Mouse (Mus musculus): Measurements from ENCODE around the gene Ahdc1. TPM values are rescaled to one million over a fixed set of nuclear protein-coding genes. Genes with fewer than 3 reads are reported as not detected.

The Ahdc1 gene
- total RNA-seq, 1 experiment from 2014 or later: 9.1 TPM

GRCm38 (mm10) chr4:133047353-133048105 is 36.5 kb downstream of the Ahdc1 start:
- no peak for ATAC-seq (ENCODE audit: extremely low read depth, insufficient number of reproducible peaks, low FRiP score, poor library complexity, severe bottlenecking)

- no peak for ATAC-seq (ENCODE audit: extremely low read depth, insufficient number of reproducible peaks, low FRiP score, poor library complexity, severe bottlenecking)
Measured at GRCm38 (mm10) chr4:133049071-133049920, 38.2 kb downstream of the Ahdc1 start.

GRCm38 (mm10) chr4:133050196-133050836 is 39.3 kb downstream of the Ahdc1 start:
- ATAC-seq (ENCODE audit: extremely low read depth, insufficient number of reproducible peaks, low FRiP score, poor library complexity, severe bottlenecking): peak; percentile 2; the same call in 1 of the 2 replicates

GRCm38 (mm10) chr4:133050837-133051549 is 39.9 kb downstream of the Ahdc1 start:
- peak; percentile 29; the same call in 1 of the 2 replicates for ATAC-seq (ENCODE audit: extremely low read depth, insufficient number of reproducible peaks, low FRiP score, poor library complexity, severe bottlenecking)

- ATAC-seq (ENCODE audit: extremely low read depth, insufficient number of reproducible peaks, low FRiP score, poor library complexity, severe bottlenecking): no peak
Measured at GRCm38 (mm10) chr4:133051550-133051865, 40.4 kb downstream of the Ahdc1 start.

- no peak for ATAC-seq (ENCODE audit: extremely low read depth, insufficient number of reproducible peaks, low FRiP score, poor library complexity, severe bottlenecking)
Measured at GRCm38 (mm10) chr4:133052029-133052745, 41.1 kb downstream of the Ahdc1 start.

GRCm38 (mm10) chr4:133052995-133053572 is 42.0 kb downstream of the Ahdc1 start:
- ATAC-seq (ENCODE audit: extremely low read depth, insufficient number of reproducible peaks, low FRiP score, poor library complexity, severe bottlenecking): no peak

- no peak for ATAC-seq (ENCODE audit: extremely low read depth, insufficient number of reproducible peaks, low FRiP score, poor library complexity, severe bottlenecking)
Measured at GRCm38 (mm10) chr4:133054530-133054929, 43.5 kb downstream of the Ahdc1 start.

- ATAC-seq (ENCODE audit: extremely low read depth, insufficient number of reproducible peaks, low FRiP score, poor library complexity, severe bottlenecking): no peak
Measured at GRCm38 (mm10) chr4:133055163-133055951, 44.3 kb downstream of the Ahdc1 start.

GRCm38 (mm10) chr4:133056069-133056890 is 45.2 kb downstream of the Ahdc1 start:
- ATAC-seq (ENCODE audit: extremely low read depth, insufficient number of reproducible peaks, low FRiP score, poor library complexity, severe bottlenecking): peak; percentile 78

- no peak for ATAC-seq (ENCODE audit: extremely low read depth, insufficient number of reproducible peaks, low FRiP score, poor library complexity, severe bottlenecking)
Measured at GRCm38 (mm10) chr4:133057389-133058122, 46.5 kb downstream of the Ahdc1 start.

- no peak for ATAC-seq (ENCODE audit: extremely low read depth, insufficient number of reproducible peaks, low FRiP score, poor library complexity, severe bottlenecking)
Measured at GRCm38 (mm10) chr4:133058123-133058453, 47.0 kb downstream of the Ahdc1 start.

GRCm38 (mm10) chr4:133058513-133059480 is 47.7 kb downstream of the Ahdc1 start:
- no peak for ATAC-seq (ENCODE audit: extremely low read depth, insufficient number of reproducible peaks, low FRiP score, poor library complexity, severe bottlenecking)

- no peak for ATAC-seq (ENCODE audit: extremely low read depth, insufficient number of reproducible peaks, low FRiP score, poor library complexity, severe bottlenecking)
Measured at GRCm38 (mm10) chr4:133060702-133061101, 49.6 kb downstream of the Ahdc1 start.

- no peak for ATAC-seq (ENCODE audit: extremely low read depth, insufficient number of reproducible peaks, low FRiP score, poor library complexity, severe bottlenecking)
Measured at GRCm38 (mm10) chr4:133061798-133062197, 50.7 kb downstream of the Ahdc1 start.
